In genomic region chr10:9607155-9607554, GRCm38 (mm10) we compare ENCODE assay signal across 17 mouse cellular contexts.
"Had no signal": no experiment of that assay in that cellular context is flagged by ENCODE, and none has a peak within 500 bp of the region (broad histone marks: within the 10 kb centered on the region; RNA-seq: fewer than 3 reads in every experiment).

No protein-coding gene starts in this region.

- H3K9ac ChIP-seq: liver, postnatal 0 days; lung, embryonic 15.5 days; midbrain, embryonic 13.5 days; midbrain, embryonic 15.5 days; neural tube, embryonic 12.5 days; stomach, embryonic 15.5 days had no signal

- H3K4me2 ChIP-seq: lung, embryonic 15.5 days; midbrain, embryonic 11.5 days; midbrain, embryonic 13.5 days; midbrain, embryonic 15.5 days; neural tube, embryonic 12.5 days; stomach, embryonic 15.5 days had no signal

- H3K27me3 ChIP-seq: lung, embryonic 15.5 days; megakaryocyte, embryonic 14.5 days; midbrain, embryonic 13.5 days; midbrain, embryonic 15.5 days; neural tube, embryonic 12.5 days; stomach, embryonic 15.5 days had no signal

- DNase-seq: liver, postnatal 0 days; lung, adult 2 months; lung, postnatal 14 days; lung, postnatal 36 days; right cerebral cortex, postnatal 14 days; thymus, adult 2 months; thymus, postnatal 25 days; thymus, postnatal 4 days had no signal

- H3K4me1 ChIP-seq: megakaryocyte, embryonic 14.5 days; neural tube, embryonic 12.5 days had no signal

- H3K9me3 ChIP-seq: lung, embryonic 15.5 days; megakaryocyte, embryonic 14.5 days; midbrain, embryonic 13.5 days; midbrain, embryonic 15.5 days; neural tube, embryonic 12.5 days; stomach, embryonic 15.5 days had no signal

- H3K27ac ChIP-seq: lung, embryonic 15.5 days; macrophage; midbrain, embryonic 13.5 days; midbrain, embryonic 15.5 days; neural tube, embryonic 12.5 days; stomach, embryonic 15.5 days had no signal

- ATAC-seq: liver, postnatal 0 days; lung, postnatal 0 days; midbrain, embryonic 13.5 days; midbrain, embryonic 15.5 days had no signal

- H3K36me3 ChIP-seq: lung, embryonic 15.5 days; midbrain, embryonic 13.5 days; midbrain, embryonic 15.5 days; neural tube, embryonic 12.5 days; stomach, embryonic 15.5 days had no signal

- H3K4me3 ChIP-seq: lung, embryonic 15.5 days; megakaryocyte, embryonic 14.5 days; midbrain, embryonic 13.5 days; midbrain, embryonic 15.5 days; neural tube, embryonic 12.5 days; stomach, embryonic 15.5 days had no signal
